28 mouse cellular contexts compared by ENCODE assay signal in the genomic region with DNA sequence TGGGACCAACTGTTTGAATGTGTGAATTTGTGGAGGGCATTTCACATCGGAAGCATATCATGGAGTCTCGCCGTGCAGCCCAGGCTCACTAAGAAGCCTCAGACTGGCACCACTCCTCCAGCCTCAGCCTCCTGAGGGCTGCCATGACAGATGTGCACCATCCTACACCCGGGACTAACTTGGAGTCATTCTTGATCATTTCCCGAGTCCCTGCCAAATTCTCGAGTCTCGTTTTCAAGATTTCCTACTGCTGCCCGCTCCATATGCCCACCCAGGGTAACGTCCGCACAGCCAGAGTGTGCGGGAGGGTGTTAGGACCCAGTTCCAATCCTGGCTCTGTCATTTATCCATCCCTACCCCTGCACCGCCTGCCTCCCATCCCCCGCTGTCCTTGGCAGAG. TPM values are rescaled to one million over a fixed set of nuclear protein-coding genes. Genes with fewer than 3 reads are reported as not detected.
DNase-seq lines count a peak whose midpoint lies in the region; ATAC-seq and TF ChIP-seq lines count a peak whose summit lies in the region.
"Had no signal": no experiment of that assay in that cellular context is flagged by ENCODE, and none has a peak within 500 bp of the region (broad histone marks: within the 10 kb centered on the region; RNA-seq: fewer than 3 reads in every experiment).

No protein-coding gene starts in this region.

- no peaks in the 10 kb centered on the region for H3K27me3 ChIP-seq in midbrain, embryonic 10.5 days (ENCODE audit: low read depth, poor library complexity, severe bottlenecking)
- H3K27me3 ChIP-seq in midbrain, postnatal 0 days (ENCODE audit: insufficient read depth, low read length): no peaks in the 10 kb centered on the region
- H3K27me3 ChIP-seq: embryonic facial prominence, embryonic 13.5 days; forebrain, embryonic 12.5 days; forebrain, embryonic 15.5 days; hindbrain, embryonic 12.5 days; hindbrain, embryonic 15.5 days; Patski had no signal

- no peak for DNase-seq in frontal cortex, postnatal 10 days (ENCODE audit: low spot score in 2 of 2)
- DNase-seq in midbrain, embryonic 10.5 days (ENCODE audit: low spot score): no peak
- DNase-seq in midbrain, postnatal 0 days (ENCODE audit: low spot score): no peak
- DNase-seq in testis, postnatal 10 days (ENCODE audit: low spot score): peak; percentile 48
- DNase-seq in testis, postnatal 14 days (ENCODE audit: low spot score): no peak
- DNase-seq in telencephalon, adult 2 months (ENCODE audit: low read depth, low spot score): peak; percentile 72
- DNase-seq in thymus, postnatal 25 days: no peak
- DNase-seq: adrenal gland, postnatal 10 days; adrenal gland, postnatal 36 days; cerebellum, adult 11 months; cerebellum, adult 2 months; cerebellum, adult 9-11 months; cerebellum, postnatal 25 days; embryo, embryonic 11 days; gastrocnemius, postnatal 10 days; gastrocnemius, postnatal 36 days; heart, adult 2 months had no signal

- no peaks in the 10 kb centered on the region for H3K36me3 ChIP-seq in midbrain, embryonic 10.5 days
- H3K36me3 ChIP-seq in midbrain, postnatal 0 days (ENCODE audit: insufficient read depth, low read length): no peaks in the 10 kb centered on the region
- H3K36me3 ChIP-seq: embryonic facial prominence, embryonic 10.5 days; forebrain, embryonic 12.5 days; forebrain, embryonic 15.5 days; G1E; hindbrain, embryonic 12.5 days; hindbrain, embryonic 15.5 days had no signal

- 87% methylated on average over 13 of the region's 13 CpGs for WGBS in midbrain, embryonic 10.5 days
- WGBS in midbrain, postnatal 0 days: 85% methylated on average over 13 of the region's 13 CpGs

- peaks cover 39% of the 10 kb centered on the region for H3K4me1 ChIP-seq in midbrain, embryonic 10.5 days
- peaks cover 17% of the 10 kb centered on the region for H3K4me1 ChIP-seq in midbrain, postnatal 0 days (ENCODE audit: insufficient read depth, low read length)

- H3K9me3 ChIP-seq in midbrain, embryonic 10.5 days (replicated peaks): no peaks in the 10 kb centered on the region
- H3K9me3 ChIP-seq in midbrain, postnatal 0 days (ENCODE audit: low read length): no peaks in the 10 kb centered on the region
- H3K9me3 ChIP-seq: embryonic facial prominence, embryonic 10.5 days; embryonic facial prominence, embryonic 13.5 days; forebrain, embryonic 15.5 days; G1E; hindbrain, embryonic 12.5 days; hindbrain, embryonic 15.5 days had no signal

- 0 out of 2 replicates have a peak overlapping the region, but pooled peaks have one; percentile 33 for H3K27ac ChIP-seq in midbrain, embryonic 10.5 days (replicated peaks)
- no peak overlapping the region for H3K27ac ChIP-seq in midbrain, postnatal 0 days (ENCODE audit: low read depth, low read length)
- H3K27ac ChIP-seq: embryonic facial prominence, embryonic 10.5 days; embryonic facial prominence, embryonic 13.5 days; forebrain, embryonic 12.5 days; forebrain, embryonic 15.5 days; heart, adult 2 months; hindbrain, embryonic 12.5 days; hindbrain, embryonic 15.5 days had no signal

- no peak for TF ChIP-seq CTCF in midbrain, postnatal 0 days (IDR thresholded peaks at IDR 0.05)

- peak; percentile 46 for ATAC-seq in frontal cortex, adult (ENCODE audit: low TSS enrichment)
- no peak for ATAC-seq in midbrain, postnatal 0 days (ENCODE audit: low FRiP score)
- ATAC-seq: forebrain, embryonic 15.5 days; Patski had no signal

- H3K4me2 ChIP-seq in midbrain, postnatal 0 days (ENCODE audit: low read depth, low read length, poor library complexity, severe bottlenecking): no peak overlapping the region
- H3K4me2 ChIP-seq: embryonic facial prominence, embryonic 13.5 days; forebrain, embryonic 12.5 days; forebrain, embryonic 15.5 days; heart, embryonic 11.5 days; hindbrain, embryonic 12.5 days; hindbrain, embryonic 15.5 days had no signal

- H3K9ac ChIP-seq in midbrain, postnatal 0 days (replicated peaks; ENCODE audit: low read length, poor library complexity, severe bottlenecking): no peak overlapping the region
- H3K9ac ChIP-seq: embryonic facial prominence, embryonic 13.5 days; forebrain, embryonic 12.5 days; forebrain, embryonic 15.5 days; hindbrain, embryonic 12.5 days; hindbrain, embryonic 15.5 days had no signal

- no peak overlapping the region for H3K4me3 ChIP-seq in midbrain, embryonic 10.5 days
- H3K4me3 ChIP-seq in midbrain, postnatal 0 days (ENCODE audit: low read depth, low read length): no peak overlapping the region
- H3K4me3 ChIP-seq: embryonic facial prominence, embryonic 10.5 days; embryonic facial prominence, embryonic 13.5 days; erythroblast, embryonic 14.5 days; forebrain, embryonic 12.5 days; forebrain, embryonic 15.5 days; heart, adult 2 months; hindbrain, embryonic 12.5 days; hindbrain, embryonic 15.5 days had no signal

RNA-seq across cellular contexts. Expression of gene Sept9, which starts 53.4 kb away (rescaled TPM):
- 186 and 195 TPM in 2 replicates for polyA plus RNA-seq in midbrain, embryonic 10.5 days (2016; fragmentation: Nextera tagmentation; extraction: Ambion mirVana)
- 105 and 108 TPM in 2 replicates for total RNA-seq in midbrain, postnatal 0 days (2014; rRNA removed)
- 95.3 and 100 TPM in 2 replicates for polyA plus RNA-seq in midbrain, postnatal 0 days (2015; fragmentation: Nextera tagmentation; extraction: Ambion mirVana)

Comparison
In these comparisons a context has a peak if more than half of its experiments do, and no peak if none do; other contexts are left out.
1. DNase-seq: peak in testis, postnatal 10 days (single experiment) and telencephalon, adult 2 months (single experiment); none in frontal cortex, postnatal 10 days (0 of 2), midbrain, embryonic 10.5 days (single experiment), midbrain, postnatal 0 days (single experiment), testis, postnatal 14 days (single experiment) and thymus, postnatal 25 days (single experiment).